Mouse (Mus musculus) E14TG2a.4 (cell line): ENCODE measurements around the gene Gm3278.
"Not testable (repeated sequence)": the region's sequence is repeated elsewhere in the genome, so short reads cannot be mapped to it uniquely, and the experiment has no call there.

Source experiments
- H3K27me3 ChIP-seq: 2 replicates; pipeline ENCODE4 v1.6.1; 2014; ENCODE audit warnings: low read length, control low read depth; ENCODE audit not compliant: insufficient read depth
- H3K36me3 ChIP-seq: 2 replicates; pipeline ENCODE4 v1.6.1; 2014; ENCODE audit warnings: low read length, control low read depth; ENCODE audit not compliant: insufficient read depth
- H3K4me1 ChIP-seq: replicated peaks from 2 replicates; pipeline ENCODE4 v1.6.1; 2014; ENCODE audit warnings: low read depth, low read length, control low read depth
- H3K4me3 ChIP-seq: replicated peaks from 2 replicates; pipeline ENCODE4 v1.5.1; 2014; ENCODE audit warnings: mild to moderate bottlenecking, low read length
- H3K9me3 ChIP-seq: 2 replicates; pipeline ENCODE4 v1.6.1; 2014; ENCODE audit warnings: low read length, control low read depth

Gene Gm3278

GRCm38 (mm10) chr14:4892116-4892515, at the start of gene Gm3278:
Gene Gm3278 (plus strand): TSS chr14:4892416.
- not testable (repeated sequence) for H3K27me3 ChIP-seq, H3K4me1 ChIP-seq, H3K36me3 ChIP-seq, H3K4me3 ChIP-seq, H3K9me3 ChIP-seq

DNA sequence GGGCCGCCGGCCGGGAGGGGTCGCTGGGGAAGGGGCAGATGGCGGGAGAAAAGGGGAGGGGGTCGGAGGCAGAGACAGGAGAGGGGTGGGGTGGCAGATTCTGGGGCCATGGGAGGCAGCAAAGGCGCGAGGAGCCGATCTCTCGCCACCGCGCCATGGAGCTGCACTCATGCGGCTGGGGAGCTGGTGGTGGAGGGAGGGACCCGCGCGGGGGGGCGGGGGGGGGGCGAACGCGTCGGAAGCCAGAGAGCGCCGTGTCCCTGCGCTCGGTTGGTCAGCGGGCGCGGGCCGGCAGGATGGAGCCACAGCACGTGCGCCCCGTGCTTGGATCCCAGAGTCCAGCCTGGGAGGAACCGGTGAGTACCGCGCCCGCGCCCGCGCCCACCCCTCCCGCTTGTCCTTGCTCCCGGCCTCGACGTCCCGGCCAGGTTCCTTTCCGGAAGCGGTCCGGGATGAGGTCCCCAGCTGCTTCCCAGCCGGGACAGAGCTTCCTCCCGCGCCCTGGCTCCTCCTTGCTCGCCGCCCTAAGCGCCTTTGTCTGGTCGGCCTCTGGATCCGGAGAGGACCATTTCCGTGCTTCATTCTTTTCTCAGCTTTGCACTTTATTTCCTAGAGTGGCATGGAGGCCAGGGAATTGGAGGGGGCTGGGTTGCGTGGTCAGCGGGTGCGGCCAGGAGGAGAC, 36.8 kb upstream of the Gm3278 start, which contains the start of gene Gm3264:
TSS of gene Gm3264 (plus strand) at position 278 of the 682 bp plus-strand sequence.
- peak within 1 kb of the TSS; percentile 61 for H3K4me3 ChIP-seq
- not testable (repeated sequence) for H3K36me3 ChIP-seq, H3K27me3 ChIP-seq, H3K4me1 ChIP-seq, H3K9me3 ChIP-seq
